In genomic region chr7:31105061-31105768, GRCm38 (mm10) we compare ENCODE assay signal across 10 mouse cellular contexts. TPM values are rescaled to one million over a fixed set of nuclear protein-coding genes. Genes with fewer than 3 reads are reported as not detected.
DNase-seq lines count a peak whose midpoint lies in the region; ATAC-seq and TF ChIP-seq lines count a peak whose summit lies in the region.
"Had no signal": no experiment of that assay in that cellular context is flagged by ENCODE, and none has a peak within 500 bp of the region (broad histone marks: within the 10 kb centered on the region; RNA-seq: fewer than 3 reads in every experiment).

No protein-coding gene starts in this region.

- 72% methylated on average over 15 of the region's 15 CpGs for WGBS in forebrain, embryonic 11.5 days
- 72% methylated on average over 15 of the region's 15 CpGs for WGBS in forebrain, embryonic 15.5 days
- 65% methylated on average over 15 of the region's 15 CpGs for WGBS in hindbrain, postnatal 0 days
- 72% methylated on average over 15 of the region's 15 CpGs for WGBS in forebrain, embryonic 12.5 days

- H3K4me3 ChIP-seq in forebrain, embryonic 11.5 days (ENCODE audit: low read depth, low read length): no peak overlapping the region
- no peak overlapping the region for H3K4me3 ChIP-seq in forebrain, embryonic 15.5 days
- no peak overlapping the region for H3K4me3 ChIP-seq in testis, adult 2 months (ENCODE audit: control insufficient read depth, low read depth, low read length)
- H3K4me3 ChIP-seq in hindbrain, postnatal 0 days (ENCODE audit: low read length): no peak overlapping the region
- H3K4me3 ChIP-seq in forebrain, embryonic 12.5 days (replicated peaks): no peak overlapping the region
- H3K4me3 ChIP-seq: neural tube, embryonic 13.5 days had no signal

- DNase-seq in forebrain, embryonic 11.5 days (ENCODE audit: low spot score): peak; percentile 67
- no peak for DNase-seq in testis, postnatal 14 days (ENCODE audit: low spot score)
- peak; percentile 53 for DNase-seq in embryo, embryonic 10.5 days (ENCODE audit: low spot score)
- DNase-seq in hindbrain, postnatal 0 days (ENCODE audit: low spot score): no peak

- H3K27me3 ChIP-seq in forebrain, embryonic 11.5 days (ENCODE audit: control insufficient read depth, insufficient read depth, low read length): no peaks in the 10 kb centered on the region
- H3K27me3 ChIP-seq in forebrain, embryonic 15.5 days: no peaks in the 10 kb centered on the region
- no peaks in the 10 kb centered on the region for H3K27me3 ChIP-seq in testis, adult 2 months (ENCODE audit: control insufficient read depth, insufficient read depth, low read length)
- H3K27me3 ChIP-seq in hindbrain, postnatal 0 days (ENCODE audit: insufficient read depth, low read length): no peaks in the 10 kb centered on the region
- H3K27me3 ChIP-seq in forebrain, embryonic 12.5 days: no peaks in the 10 kb centered on the region
- H3K27me3 ChIP-seq: neural tube, embryonic 13.5 days had no signal

- H3K27ac ChIP-seq in forebrain, embryonic 11.5 days (ENCODE audit: low read depth, low read length): no peak overlapping the region
- H3K27ac ChIP-seq in forebrain, embryonic 15.5 days (replicated peaks): no peak overlapping the region
- no peak overlapping the region for H3K27ac ChIP-seq in testis, adult 2 months (ENCODE audit: control insufficient read depth, insufficient read depth, low read depth, low read length)
- no peak overlapping the region for H3K27ac ChIP-seq in hindbrain, postnatal 0 days
- no peak overlapping the region for H3K27ac ChIP-seq in forebrain, embryonic 12.5 days
- H3K27ac ChIP-seq: neural tube, embryonic 13.5 days had no signal

- no peak overlapping the region for H3K9ac ChIP-seq in forebrain, embryonic 11.5 days (ENCODE audit: low read length)
- no peak overlapping the region for H3K9ac ChIP-seq in forebrain, embryonic 15.5 days (replicated peaks)
- no peak overlapping the region for H3K9ac ChIP-seq in hindbrain, postnatal 0 days (replicated peaks; ENCODE audit: low read length)
- H3K9ac ChIP-seq in forebrain, embryonic 12.5 days: no peak overlapping the region
- H3K9ac ChIP-seq: neural tube, embryonic 13.5 days had no signal

- no peak for TF ChIP-seq POLR2A in testis, adult 2 months (IDR thresholded peaks at IDR 0.05; ENCODE audit: control insufficient read depth, low read depth, low read length)

- no peak for ATAC-seq in forebrain, embryonic 11.5 days (replicated peaks; ENCODE audit: low FRiP score)
- no peak for ATAC-seq in forebrain, embryonic 15.5 days (replicated peaks)
- ATAC-seq in hindbrain, postnatal 0 days: no peak
- peak; percentile 79 for ATAC-seq in megakaryocyte, adult 5-6 weeks (ENCODE audit: poor library complexity, severe bottlenecking)
- no peak for ATAC-seq in forebrain, embryonic 12.5 days (ENCODE audit: low FRiP score)

- H3K4me1 ChIP-seq in forebrain, embryonic 11.5 days (replicated peaks; ENCODE audit: control insufficient read depth, insufficient read depth, low read length): no peaks in the 10 kb centered on the region
- H3K4me1 ChIP-seq in forebrain, embryonic 15.5 days: no peaks in the 10 kb centered on the region
- no peaks in the 10 kb centered on the region for H3K4me1 ChIP-seq in testis, adult 2 months (ENCODE audit: control insufficient read depth, insufficient read depth, low read length)
- no peaks in the 10 kb centered on the region for H3K4me1 ChIP-seq in hindbrain, postnatal 0 days (ENCODE audit: insufficient read depth, low read length)
- no peaks in the 10 kb centered on the region for H3K4me1 ChIP-seq in forebrain, embryonic 12.5 days
- H3K4me1 ChIP-seq: neural tube, embryonic 13.5 days had no signal

- H3K36me3 ChIP-seq in forebrain, embryonic 11.5 days (ENCODE audit: control insufficient read depth, insufficient read depth, low read length): no peaks in the 10 kb centered on the region
- H3K36me3 ChIP-seq in forebrain, embryonic 15.5 days: no peaks in the 10 kb centered on the region
- H3K36me3 ChIP-seq in testis, adult 2 months (ENCODE audit: control insufficient read depth, insufficient read depth, low read length): no peaks in the 10 kb centered on the region
- no peaks in the 10 kb centered on the region for H3K36me3 ChIP-seq in hindbrain, postnatal 0 days (ENCODE audit: insufficient read depth, low read length)
- H3K36me3 ChIP-seq in forebrain, embryonic 12.5 days (replicated peaks): no peaks in the 10 kb centered on the region
- H3K36me3 ChIP-seq: G1E; neural tube, embryonic 13.5 days had no signal

- peak; percentile 62; the same call in 1 of the 2 replicates for TF ChIP-seq CTCF in testis, adult 2 months (IDR thresholded peaks at IDR 0.05; ENCODE audit: control insufficient read depth, insufficient read depth, insufficient replicate concordance, low read depth, low read length)
- peak; percentile 59 for TF ChIP-seq CTCF in hindbrain, postnatal 0 days (IDR thresholded peaks at IDR 0.05; ENCODE audit: low read depth)

- H3K9me3 ChIP-seq in forebrain, embryonic 11.5 days (ENCODE audit: control insufficient read depth, low read length): no peaks in the 10 kb centered on the region
- H3K9me3 ChIP-seq in forebrain, embryonic 15.5 days: no peaks in the 10 kb centered on the region
- no peaks in the 10 kb centered on the region for H3K9me3 ChIP-seq in hindbrain, postnatal 0 days (ENCODE audit: low read length)
- no peaks in the 10 kb centered on the region for H3K9me3 ChIP-seq in forebrain, embryonic 12.5 days
- H3K9me3 ChIP-seq: neural tube, embryonic 13.5 days had no signal

- no peak overlapping the region for H3K4me2 ChIP-seq in forebrain, embryonic 11.5 days (ENCODE audit: low read depth, low read length, severe bottlenecking)
- H3K4me2 ChIP-seq in forebrain, embryonic 15.5 days (replicated peaks): no peak overlapping the region
- no peak overlapping the region for H3K4me2 ChIP-seq in hindbrain, postnatal 0 days (ENCODE audit: low read depth, low read length)
- no peak overlapping the region for H3K4me2 ChIP-seq in forebrain, embryonic 12.5 days
- H3K4me2 ChIP-seq: neural tube, embryonic 13.5 days had no signal

RNA-seq across cellular contexts. Expression of gene Hpn, which starts 9.9 kb away (rescaled TPM):
- polyA plus RNA-seq in forebrain, embryonic 11.5 days (2014; fragmentation: Nextera tagmentation; extraction: Ambion mirVana): 0.29 and 0.39 TPM in 2 replicates
- 0.36 TPM in 1 of 2 replicates, not detected in the other for polyA plus RNA-seq in forebrain, embryonic 15.5 days (2015; fragmentation: Nextera tagmentation; extraction: Ambion mirVana)
- polyA plus RNA-seq in testis, adult 2 months (2012; rRNA removed): 0.73 and 2.1 TPM in 2 replicates
- total RNA-seq in hindbrain, postnatal 0 days (2014; rRNA removed): not detected in 2 replicates
- polyA plus RNA-seq in hindbrain, postnatal 0 days (2015; fragmentation: Nextera tagmentation; extraction: Ambion mirVana): 0.88 and 1.3 TPM in 2 replicates
- total RNA-seq in megakaryocyte, adult 5-6 weeks (2015): 1.5 and 2.1 TPM in 2 replicates
- 0.33 and 1.7 TPM in 2 replicates for total RNA-seq in megakaryocyte, adult 5-6 weeks (2017)
- polyA plus RNA-seq in forebrain, embryonic 12.5 days (2016; fragmentation: Nextera tagmentation; extraction: Ambion mirVana): 0.49 and 0.67 TPM in 2 replicates
- polyA plus RNA-seq: G1E had no signal

RNA-seq across cellular contexts. Expression of gene Scn1b, which starts 21.6 kb away (rescaled TPM):
- 0.84 and 1.2 TPM in 2 replicates for polyA plus RNA-seq in forebrain, embryonic 11.5 days (2014; fragmentation: Nextera tagmentation; extraction: Ambion mirVana)
- polyA plus RNA-seq in forebrain, embryonic 15.5 days (2015; fragmentation: Nextera tagmentation; extraction: Ambion mirVana): 4.3 and 4.4 TPM in 2 replicates
- polyA plus RNA-seq in testis, adult 2 months (2012; rRNA removed): 1.4 and 1.8 TPM in 2 replicates
- total RNA-seq in hindbrain, postnatal 0 days (2014; rRNA removed): 65.7 and 69.5 TPM in 2 replicates
- polyA plus RNA-seq in hindbrain, postnatal 0 days (2015; fragmentation: Nextera tagmentation; extraction: Ambion mirVana): 44.3 and 46.0 TPM in 2 replicates
- 0.52 TPM in 1 of 2 replicates, not detected in the other for total RNA-seq in megakaryocyte, adult 5-6 weeks (2015)
- total RNA-seq in megakaryocyte, adult 5-6 weeks (2017): 0.28 and 0.59 TPM in 2 replicates
- 1.1 and 1.3 TPM in 2 replicates for polyA plus RNA-seq in forebrain, embryonic 12.5 days (2016; fragmentation: Nextera tagmentation; extraction: Ambion mirVana)
- total RNA-seq: G1E had no signal
- polyA plus RNA-seq: G1E had no signal

RNA-seq across cellular contexts. Expression of gene Fxyd3, which starts 28.7 kb away (rescaled TPM):
- polyA plus RNA-seq in forebrain, embryonic 11.5 days (2014; fragmentation: Nextera tagmentation; extraction: Ambion mirVana): 2.0 and 3.3 TPM in 2 replicates
- polyA plus RNA-seq in forebrain, embryonic 15.5 days (2015; fragmentation: Nextera tagmentation; extraction: Ambion mirVana): not detected in 2 replicates
- 0.64 and 6.4 TPM in 2 replicates for polyA plus RNA-seq in testis, adult 2 months (2012; rRNA removed)
- total RNA-seq in hindbrain, postnatal 0 days (2014; rRNA removed): not detected in 2 replicates
- polyA plus RNA-seq in hindbrain, postnatal 0 days (2015; fragmentation: Nextera tagmentation; extraction: Ambion mirVana): 1.2 and 1.5 TPM in 2 replicates
- total RNA-seq in megakaryocyte, adult 5-6 weeks (2015): not detected in 2 replicates
- not detected in 2 replicates for total RNA-seq in megakaryocyte, adult 5-6 weeks (2017)
- 1.1 and 1.3 TPM in 2 replicates for polyA plus RNA-seq in forebrain, embryonic 12.5 days (2016; fragmentation: Nextera tagmentation; extraction: Ambion mirVana)
- polyA plus RNA-seq: G1E had no signal

RNA-seq across cellular contexts. Expression of gene Lgi4, which starts 46.1 kb away (rescaled TPM):
- 0.36 and 0.44 TPM in 2 replicates for polyA plus RNA-seq in forebrain, embryonic 11.5 days (2014; fragmentation: Nextera tagmentation; extraction: Ambion mirVana)
- polyA plus RNA-seq in forebrain, embryonic 15.5 days (2015; fragmentation: Nextera tagmentation; extraction: Ambion mirVana): 0.20 and 0.26 TPM in 2 replicates
- 2.0 TPM in 2 replicates for polyA plus RNA-seq in testis, adult 2 months (2012; rRNA removed)
- 1.9 and 5.9 TPM in 2 replicates for total RNA-seq in hindbrain, postnatal 0 days (2014; rRNA removed)
- polyA plus RNA-seq in hindbrain, postnatal 0 days (2015; fragmentation: Nextera tagmentation; extraction: Ambion mirVana): 1.2 and 1.3 TPM in 2 replicates
- 0.13 TPM in 1 of 2 replicates, not detected in the other for total RNA-seq in megakaryocyte, adult 5-6 weeks (2015)
- total RNA-seq in megakaryocyte, adult 5-6 weeks (2017): 0.07 TPM in 1 of 2 replicates, not detected in the other
- polyA plus RNA-seq in forebrain, embryonic 12.5 days (2016; fragmentation: Nextera tagmentation; extraction: Ambion mirVana): 0.29 and 0.37 TPM in 2 replicates
- polyA plus RNA-seq: G1E had no signal

RNA-seq across cellular contexts. Expression of gene Fxyd1, which starts 48.2 kb away (rescaled TPM):
- 2.9 and 4.0 TPM in 2 replicates for polyA plus RNA-seq in forebrain, embryonic 11.5 days (2014; fragmentation: Nextera tagmentation; extraction: Ambion mirVana)
- 8.2 and 14.7 TPM in 2 replicates for polyA plus RNA-seq in forebrain, embryonic 15.5 days (2015; fragmentation: Nextera tagmentation; extraction: Ambion mirVana)
- 94.7 and 104 TPM in 2 replicates for polyA plus RNA-seq in testis, adult 2 months (2012; rRNA removed)
- 24.0 and 26.5 TPM in 2 replicates for total RNA-seq in hindbrain, postnatal 0 days (2014; rRNA removed)
- 129 and 150 TPM in 2 replicates for polyA plus RNA-seq in hindbrain, postnatal 0 days (2015; fragmentation: Nextera tagmentation; extraction: Ambion mirVana)
- total RNA-seq in megakaryocyte, adult 5-6 weeks (2015): 0.46 TPM in 1 of 2 replicates, not detected in the other
- not detected in 2 replicates for total RNA-seq in megakaryocyte, adult 5-6 weeks (2017)
- polyA plus RNA-seq in forebrain, embryonic 12.5 days (2016; fragmentation: Nextera tagmentation; extraction: Ambion mirVana): 4.0 and 6.5 TPM in 2 replicates
- total RNA-seq: G1E had no signal
- polyA plus RNA-seq: G1E had no signal

Comparison
In these comparisons a context has a peak if more than half of its experiments do, and no peak if none do; other contexts are left out.
1. DNase-seq: peak in forebrain, embryonic 11.5 days (single experiment) and embryo, embryonic 10.5 days (single experiment); none in testis, postnatal 14 days (single experiment) and hindbrain, postnatal 0 days (single experiment).